ENCODE assay signal across 1 mouse cellular context in the genomic region with DNA sequence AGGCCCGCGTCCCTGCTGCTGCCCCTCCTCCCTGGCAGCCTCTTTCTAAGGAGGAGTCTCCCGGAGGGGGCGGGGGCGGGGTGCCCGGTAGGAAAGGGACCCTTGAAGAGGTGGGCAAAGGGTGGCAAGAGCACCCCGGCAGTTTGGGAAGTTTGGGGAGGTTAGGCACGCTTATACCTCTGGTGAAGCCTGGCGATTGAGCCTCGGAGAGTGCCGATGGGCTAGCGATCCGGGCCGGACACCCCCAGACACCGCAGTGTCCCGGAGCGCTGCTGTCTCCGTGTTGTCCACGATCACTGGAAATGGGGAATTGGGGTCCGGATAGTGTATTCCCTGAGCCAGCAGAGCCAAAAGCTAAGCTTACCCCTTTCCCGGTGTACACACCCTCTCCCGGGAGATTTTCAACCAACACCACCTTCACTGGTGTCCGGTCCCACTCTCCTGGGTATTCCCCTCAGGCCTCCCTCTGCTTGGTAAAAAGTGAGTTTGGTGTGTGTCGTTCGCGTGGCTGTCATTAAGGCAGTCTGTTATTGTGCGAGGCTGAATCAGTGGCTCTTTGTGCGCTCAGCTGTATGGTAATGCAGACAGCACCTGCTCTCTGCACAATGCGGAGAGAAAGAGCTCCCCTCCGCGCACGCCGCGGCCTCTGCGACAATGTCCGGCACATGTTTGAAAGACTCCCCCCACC.
A peak's percentile ranks its signal among the peaks of the same experiment; 100 is the strongest.
TF ChIP-seq lines count a peak whose summit lies in the region.

A gene (minus strand): TSS at position 379 of the 688 bp plus-strand sequence.

TF ChIP-seq in CH12.LX, 34 proteins besides CTCF, POLR2A, EP300 and RAD21 (continued from another document):
- no peak for TF ChIP-seq UBTF (IDR thresholded peaks at IDR 0.05; ENCODE audit: low read depth, low read length)
- no peak for TF ChIP-seq MAZ (IDR thresholded peaks at IDR 0.05; ENCODE audit: low read depth, low read length)
- TF ChIP-seq SMC3 (IDR thresholded peaks at IDR 0.05; ENCODE audit: low read depth, low read length) = 0 out of 2 replicates have a peak, but pooled peaks have one; percentile 22
- TF ChIP-seq ELF1 (IDR thresholded peaks at IDR 0.05; ENCODE audit: low read depth, low read length) = no peak
- TF ChIP-seq PAX5 (IDR thresholded peaks at IDR 0.05; ENCODE audit: low read length) = no peak
- no peak for TF ChIP-seq KAT2A (IDR thresholded peaks at IDR 0.05; ENCODE audit: insufficient replicate concordance, low read length)
- TF ChIP-seq TCF12 (IDR thresholded peaks at IDR 0.05; ENCODE audit: low read depth, low read length) = 0 out of 2 replicates have a peak, but pooled peaks have one; percentile 22
- no peak for TF ChIP-seq CHD2 (IDR thresholded peaks at IDR 0.05; ENCODE audit: low read length)
- TF ChIP-seq JUN (IDR thresholded peaks at IDR 0.05; ENCODE audit: insufficient read depth, low read depth, low read length) = no peak
- no peak for TF ChIP-seq POLR2AphosphoS2 (IDR thresholded peaks at IDR 0.05; ENCODE audit: low read depth, low read length)
- TF ChIP-seq ETS1 (conservative IDR thresholded peaks at IDR 0.05; ENCODE audit: low read depth, low read length) = peak; percentile 28; the same call in 1 of the 2 replicates
- no peak for TF ChIP-seq NELFE (IDR thresholded peaks at IDR 0.05; ENCODE audit: low read depth, low read length)
- TF ChIP-seq ZC3H11A (IDR thresholded peaks at IDR 0.05; ENCODE audit: low read depth, low read length) = no peak
- peak; percentile 57 for TF ChIP-seq BHLHE40 (IDR thresholded peaks at IDR 0.05; ENCODE audit: low read depth, low read length)
